Mouse (Mus musculus) megakaryocyte, embryonic 14.5 days (primary cell): ENCODE measurements at regions not wholly inside any gene's neighbourhood (a gene's known extent, or its start where the extent isn't known, plus 50 kb on each side); places are given as distances from the start of the nearest gene placed in this dataset.

ENCODE experiments used
- FLI1 ChIP-seq: IDR thresholded peaks from 2 replicates; pipeline ENCODE4 v1.6.1; 2012; ENCODE audit warnings: low read length, inconsistent platforms, mixed read lengths
- GATA1 ChIP-seq: IDR thresholded peaks from 3 replicates; pipeline ENCODE4 v1.6.1; 2012; ENCODE audit warnings: mixed read lengths, low read length, inconsistent platforms, borderline replicate concordance

- TF ChIP-seq FLI1: no peak
- no peak for TF ChIP-seq GATA1
Observed at GRCm38 (mm10) chr15:56881501-56881900, 595.9 kb downstream of the Slc22a22 start.
